Mouse (Mus musculus): ENCODE measurements around the gene Scn10a. TPM values are rescaled to one million over a fixed set of nuclear protein-coding genes. Genes with fewer than 3 reads are reported as not detected.

The Scn10a gene
- total RNA-seq, 1 experiment: 0.04 TPM

DNA sequence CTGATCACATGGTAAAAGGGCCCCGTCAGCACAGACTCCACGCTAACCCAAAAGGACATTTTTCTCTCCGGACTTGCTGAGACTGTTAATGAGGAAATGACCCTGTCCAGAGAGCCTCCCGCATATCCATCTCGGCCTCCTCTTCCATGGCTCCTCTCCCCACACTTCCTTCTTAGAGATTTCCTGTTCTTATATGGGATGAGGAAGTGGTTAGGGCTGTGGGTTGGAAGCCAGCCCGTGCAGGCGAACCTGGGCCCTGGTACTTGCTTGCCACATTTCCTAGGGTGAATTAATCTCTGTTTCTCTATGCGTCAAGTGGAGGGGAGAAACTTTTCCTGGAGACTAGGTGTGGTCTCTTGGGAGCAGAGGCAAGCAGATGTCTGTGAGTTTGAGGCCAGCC lies 150.4 kb downstream of the Scn10a start:
- in situ Hi-C loops (cut with MboI; ENCODE audit: low sequenced_read_pairs in 2 of 2, unreplicated experiment in 2 of 2): no loop called here
- no peak overlapping the region for H3K27ac ChIP-seq (ENCODE audit: insufficient read depth, low read depth, low read length, poor library complexity, severe bottlenecking)
- no peak for DNase-seq (ENCODE audit: low read depth, low spot score)
- no peak overlapping the region for H3K4me3 ChIP-seq (ENCODE audit: insufficient read depth in 1 of 2, low read depth in 1 of 2, low read length in 2 of 2, poor library complexity in 1 of 2, severe bottlenecking in 1 of 2)
- H3K9me3 ChIP-seq (ENCODE audit: control insufficient read depth, insufficient read depth, low read depth, low read length): no peaks in the 10 kb centered on the region
- H3K9ac ChIP-seq (ENCODE audit: insufficient read depth, low read depth, low read length, poor library complexity, severe bottlenecking): no peak overlapping the region
- TF ChIP-seq MAFK (IDR thresholded peaks at IDR 0.05; ENCODE audit: insufficient read depth, low read depth, low read length) (no peak), CHD2 (IDR thresholded peaks at IDR 0.05; ENCODE audit: low read depth, low read length) (no peak), ZC3H11A (IDR thresholded peaks at IDR 0.05; ENCODE audit: borderline replicate concordance, low read depth, low read length) (no peak), ZNF384 (IDR thresholded peaks at IDR 0.05; ENCODE audit: low read depth, low read length) (no peak), HCFC1 (IDR thresholded peaks at IDR 0.05; ENCODE audit: borderline replicate concordance, insufficient read depth, low read length) (no peak)
- H3K4me1 ChIP-seq (ENCODE audit: control insufficient read depth in 2 of 2, insufficient read depth in 2 of 2, low read length in 2 of 2, poor library complexity in 1 of 2): peaks cover 0 to 38% of the 10 kb centered on the region in 2 experiments; a peak in 3 of 4 replicates
- H3K36me3 ChIP-seq (ENCODE audit: control insufficient read depth, insufficient read depth, low read length, poor library complexity, severe bottlenecking): no peaks in the 10 kb centered on the region

DNA sequence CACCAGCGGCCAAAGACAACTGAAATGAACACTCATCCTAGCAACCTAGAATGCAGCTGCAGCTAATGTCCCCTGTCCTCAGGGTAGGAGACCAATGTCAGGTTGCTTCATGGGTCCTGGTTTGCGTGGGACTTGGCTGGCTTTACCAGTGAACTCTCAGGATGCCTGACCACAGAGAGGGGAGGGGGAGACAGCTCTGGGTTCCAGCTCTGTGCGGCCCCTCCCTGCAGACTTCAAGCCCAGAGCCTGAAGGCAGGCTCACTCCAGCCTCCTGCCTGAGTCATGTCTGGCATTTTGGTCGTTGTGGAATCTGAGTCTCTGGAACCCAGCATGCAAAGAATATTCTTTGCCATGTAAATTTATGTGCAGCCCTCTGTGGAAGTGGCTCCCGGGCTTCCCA lies 151.3 kb downstream of the Scn10a start:
- in situ Hi-C loops (cut with MboI; ENCODE audit: low sequenced_read_pairs in 2 of 2, unreplicated experiment in 2 of 2): no loop called here
- Histone ChIP-seq H3K36me3 (ENCODE audit: control insufficient read depth, insufficient read depth, low read length, poor library complexity, severe bottlenecking) (no peaks in the 10 kb centered on the region), H3K9ac (ENCODE audit: insufficient read depth, low read depth, low read length, poor library complexity, severe bottlenecking) (no peak overlapping the region), H3K9me3 (ENCODE audit: control insufficient read depth, insufficient read depth, low read depth, low read length) (no peaks in the 10 kb centered on the region), H3K4me3 (ENCODE audit: insufficient read depth in 1 of 2, low read depth in 1 of 2, low read length in 2 of 2, poor library complexity in 1 of 2, severe bottlenecking in 1 of 2) (no peak overlapping the region), H3K27ac (ENCODE audit: insufficient read depth, low read depth, low read length, poor library complexity, severe bottlenecking) (no peak overlapping the region), H3K4me1 (ENCODE audit: control insufficient read depth in 2 of 2, insufficient read depth in 2 of 2, low read length in 2 of 2, poor library complexity in 1 of 2) (peaks cover 0 to 38% of the 10 kb centered on the region in 2 experiments; a peak in 3 of 4 replicates)
- no peak for DNase-seq (ENCODE audit: low read depth, low spot score)
- TF ChIP-seq MAFK (IDR thresholded peaks at IDR 0.05; ENCODE audit: insufficient read depth, low read depth, low read length) (no peak), ZC3H11A (IDR thresholded peaks at IDR 0.05; ENCODE audit: borderline replicate concordance, low read depth, low read length) (no peak), ZNF384 (IDR thresholded peaks at IDR 0.05; ENCODE audit: low read depth, low read length) (no peak), CHD2 (IDR thresholded peaks at IDR 0.05; ENCODE audit: low read depth, low read length) (no peak), HCFC1 (IDR thresholded peaks at IDR 0.05; ENCODE audit: borderline replicate concordance, insufficient read depth, low read length) (no peak)

DNA sequence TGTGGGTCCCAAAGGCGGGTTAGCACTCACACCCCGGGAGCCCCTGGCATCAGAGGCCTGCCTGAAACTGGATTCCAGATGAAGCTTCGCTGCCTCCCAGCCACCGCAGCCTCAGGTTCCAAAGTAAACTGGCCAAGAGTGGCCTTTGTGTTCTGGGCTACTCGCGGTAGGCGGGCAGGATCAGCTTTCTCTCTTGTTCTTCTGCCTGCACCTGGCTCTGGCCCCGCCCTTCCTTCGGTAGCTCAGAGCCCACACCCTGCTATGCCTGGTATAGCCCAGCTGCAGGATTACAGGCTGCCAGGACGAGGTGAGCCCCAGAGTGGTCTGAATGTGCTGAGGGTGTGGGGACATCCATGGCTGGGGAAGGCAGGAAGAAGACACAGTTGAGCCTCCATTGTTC lies 152.9 kb downstream of the Scn10a start:
- in situ Hi-C loops (cut with MboI; ENCODE audit: low sequenced_read_pairs in 2 of 2, unreplicated experiment in 2 of 2): no loop called here
- no peak for TF ChIP-seq HCFC1 (IDR thresholded peaks at IDR 0.05; ENCODE audit: borderline replicate concordance, insufficient read depth, low read length)
- no peak for TF ChIP-seq ZC3H11A (IDR thresholded peaks at IDR 0.05; ENCODE audit: borderline replicate concordance, low read depth, low read length)
- no peak for TF ChIP-seq CHD2 (IDR thresholded peaks at IDR 0.05; ENCODE audit: low read depth, low read length)
- TF ChIP-seq MAFK (IDR thresholded peaks at IDR 0.05; ENCODE audit: insufficient read depth, low read depth, low read length): no peak
- TF ChIP-seq ZNF384 (IDR thresholded peaks at IDR 0.05; ENCODE audit: low read depth, low read length): no peak
- no peak overlapping the region for H3K9ac ChIP-seq (ENCODE audit: insufficient read depth, low read depth, low read length, poor library complexity, severe bottlenecking)
- H3K9me3 ChIP-seq (ENCODE audit: control insufficient read depth, insufficient read depth, low read depth, low read length): no peaks in the 10 kb centered on the region
- peaks cover 0 to 39% of the 10 kb centered on the region in 2 experiments; a peak in 3 of 4 replicates for H3K4me1 ChIP-seq (ENCODE audit: control insufficient read depth in 2 of 2, insufficient read depth in 2 of 2, low read length in 2 of 2, poor library complexity in 1 of 2)
- no peak for DNase-seq (ENCODE audit: low read depth, low spot score)
- no peak overlapping the region for H3K4me3 ChIP-seq (ENCODE audit: insufficient read depth in 1 of 2, low read depth in 1 of 2, low read length in 2 of 2, poor library complexity in 1 of 2, severe bottlenecking in 1 of 2)
- H3K27ac ChIP-seq (ENCODE audit: insufficient read depth, low read depth, low read length, poor library complexity, severe bottlenecking): no peak overlapping the region
- no peaks in the 10 kb centered on the region for H3K36me3 ChIP-seq (ENCODE audit: control insufficient read depth, insufficient read depth, low read length, poor library complexity, severe bottlenecking)

- H3K9me3 ChIP-seq (ENCODE audit: control insufficient read depth, insufficient read depth, low read depth, low read length): no peaks in the 10 kb centered on the region
- in situ Hi-C loops (cut with MboI; ENCODE audit: low sequenced_read_pairs in 2 of 2, unreplicated experiment in 2 of 2): no loop called here
- H3K4me1 ChIP-seq (ENCODE audit: control insufficient read depth in 2 of 2, insufficient read depth in 2 of 2, low read length in 2 of 2, poor library complexity in 1 of 2): peaks cover 0 to 40% of the 10 kb centered on the region in 2 experiments; a peak in 3 of 4 replicates
These were observed 154.3 kb downstream of the Scn10a start for GRCm38 (mm10) chr9:119564803-119565202.

More at GRCm38 (mm10) chr9:119564803-119565202, 154.3 kb downstream of the Scn10a start:
- no peak overlapping the region for H3K27ac ChIP-seq (ENCODE audit: insufficient read depth, low read depth, low read length, poor library complexity, severe bottlenecking)
- no peaks in the 10 kb centered on the region for H3K36me3 ChIP-seq (ENCODE audit: control insufficient read depth, insufficient read depth, low read length, poor library complexity, severe bottlenecking)
- H3K9ac ChIP-seq (ENCODE audit: insufficient read depth, low read depth, low read length, poor library complexity, severe bottlenecking): no peak overlapping the region
- TF ChIP-seq ZNF384 (IDR thresholded peaks at IDR 0.05; ENCODE audit: low read depth, low read length) (no peak), ZC3H11A (IDR thresholded peaks at IDR 0.05; ENCODE audit: borderline replicate concordance, low read depth, low read length) (no peak), CHD2 (IDR thresholded peaks at IDR 0.05; ENCODE audit: low read depth, low read length) (no peak), MAFK (IDR thresholded peaks at IDR 0.05; ENCODE audit: insufficient read depth, low read depth, low read length) (no peak), HCFC1 (IDR thresholded peaks at IDR 0.05; ENCODE audit: borderline replicate concordance, insufficient read depth, low read length) (no peak)
- H3K4me3 ChIP-seq (ENCODE audit: insufficient read depth in 1 of 2, low read depth in 1 of 2, low read length in 2 of 2, poor library complexity in 1 of 2, severe bottlenecking in 1 of 2): no peak overlapping the region
- no peak for DNase-seq (ENCODE audit: low read depth, low spot score)

All from ES-E14 (cell line).